Mouse (Mus musculus) liver, embryonic 15.5 days (tissue): ENCODE data around the gene 1700084M14Rik. TPM values are rescaled to one million over a fixed set of nuclear protein-coding genes. Genes with fewer than 3 reads are reported as not detected.
"Not testable (repeated sequence)": the region's sequence is repeated elsewhere in the genome, so short reads cannot be mapped to it uniquely, and the experiment has no call there.

Experiments used
- ATAC-seq: fragments of 200-750 bp; cut with Nextera tagmentation; 2 replicates; pipeline ENCODE4 v1.8.0; 2017; ENCODE audit warnings: moderate number of reproducible peaks, mild to moderate bottlenecking, moderate library complexity; ENCODE audit not compliant: insufficient read depth
- H3K27ac ChIP-seq: fragments of 300-500 bp; sonication (generic); replicated peaks from 2 replicates; pipeline ENCODE4 v1.5.1; 2015; ENCODE audit warnings: mild to moderate bottlenecking, inconsistent platforms
- H3K27me3 ChIP-seq: fragments of 300-500 bp; sonication (generic); 2 replicates; pipeline ENCODE4 v1.6.1; 2015; ENCODE audit warnings: mild to moderate bottlenecking, inconsistent platforms
- H3K36me3 ChIP-seq: fragments of 300-500 bp; sonication (generic); replicated peaks from 2 replicates; pipeline ENCODE4 v1.6.1; 2015; ENCODE audit warnings: moderate library complexity, mild to moderate bottlenecking, inconsistent platforms
- H3K4me1 ChIP-seq: fragments of 300-500 bp; sonication (generic); replicated peaks from 2 replicates; pipeline ENCODE4 v1.6.1; 2015; ENCODE audit warnings: inconsistent platforms
- H3K4me2 ChIP-seq: fragments of 300-500 bp; sonication (generic); 2 replicates; pipeline ENCODE4 v1.6.1; 2015; ENCODE audit warnings: moderate library complexity, mild to moderate bottlenecking, inconsistent platforms
- H3K4me3 ChIP-seq: fragments of 300-500 bp; sonication (generic); replicated peaks from 2 replicates; pipeline ENCODE4 v1.5.1; 2015; ENCODE audit warnings: mild to moderate bottlenecking, inconsistent platforms
- H3K9ac ChIP-seq: fragments of 300-500 bp; sonication (generic); 2 replicates; pipeline ENCODE4 v1.6.1; 2015; ENCODE audit warnings: moderate library complexity, mild to moderate bottlenecking, inconsistent platforms
- H3K9me3 ChIP-seq: fragments of 300-500 bp; sonication (generic); replicated peaks from 2 replicates; pipeline ENCODE4 v1.6.1; 2016; ENCODE audit warnings: inconsistent platforms
- WGBS: fragments of 180-500 bp; shearing (Covaris S2); methylation state at CpG from one replicate; pipeline ENCODE4 v1.1.7; 2015; ENCODE audit warnings: mixed read lengths; ENCODE audit not compliant: insufficient replicate concordance; 5-methylcytosine and 5-hydroxymethylcytosine counted together
- polyA plus RNA-seq: library from polyadenylated mRNA; unstranded; fragments of >200 nt; fragmentation: Nextera tagmentation; extraction: Ambion mirVana; gene quantifications from 2 replicates; pipeline ENCODE4 v1.2.1, GENCODE M21; 2015

1700084M14Rik gene
- not detected in 2 replicates for polyA plus RNA-seq

DNA sequence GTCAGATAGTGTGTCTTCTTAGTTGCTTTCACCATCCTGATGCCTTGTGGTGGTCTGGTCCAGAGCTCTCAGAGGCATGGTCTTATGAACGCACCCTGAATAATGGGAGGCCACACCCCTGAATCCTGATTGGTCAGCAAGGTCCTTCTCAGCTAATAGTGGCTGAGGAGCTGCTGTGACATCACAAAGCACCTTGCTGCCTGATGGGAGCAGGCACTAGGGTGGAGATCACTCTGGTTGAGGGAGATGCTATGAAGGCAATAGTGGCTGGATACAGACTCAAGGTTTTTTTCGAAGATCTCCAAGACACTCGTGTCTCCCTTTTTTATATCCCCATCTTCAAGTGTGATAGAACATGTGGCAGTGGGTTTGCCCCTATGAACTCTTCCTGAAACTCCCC is at the start of gene 1700084M14Rik:
Gene 1700084M14Rik, minus strand, starts transcription at position 101 of the 400 bp plus-strand sequence.
- not testable (repeated sequence) for ATAC-seq, H3K4me1 ChIP-seq, H3K4me3 ChIP-seq, H3K9me3 ChIP-seq, H3K9ac ChIP-seq, H3K36me3 ChIP-seq, H3K27ac ChIP-seq, H3K4me2 ChIP-seq, H3K27me3 ChIP-seq
- 64% methylated on average over 3 of the region's 3 CpGs for WGBS

Other genes starting within 250 kb of the 1700084M14Rik start
- gene Mageb2, start 244.2 kb downstream of the 1700084M14Rik start, polyA plus RNA-seq, result not detected in 2 replicates
- not detected in 2 replicates for gene Gm5072, start 183.4 kb downstream of the 1700084M14Rik start, polyA plus RNA-seq
- gene Gm8914, start 95.8 kb downstream of the 1700084M14Rik start, polyA plus RNA-seq, result not detected in 2 replicates
- not detected in 2 replicates for gene Gm14781, start 56.3 kb upstream of the 1700084M14Rik start, polyA plus RNA-seq
- not detected in 2 replicates for gene Mageb5, start 207.1 kb upstream of the 1700084M14Rik start, polyA plus RNA-seq